Mouse (Mus musculus) limb, embryonic 13.5 days (tissue): ENCODE measurements at regions not wholly inside any gene's neighbourhood (a gene's known extent, or its start where the extent isn't known, plus 50 kb on each side); places are given as distances from the start of the nearest gene placed in this dataset.

Experiments used
- ATAC-seq: fragments of 200-750 bp; cut with Nextera tagmentation; 2 replicates; pipeline ENCODE4 v1.8.0; 2017; ENCODE audit warnings: low read depth, moderate number of reproducible peaks, moderate TSS enrichment; ENCODE audit not compliant: low FRiP score
- H3K27ac ChIP-seq: fragments of 300-500 bp; sonication (generic); 2 replicates; pipeline ENCODE4 v1.5.1; 2015; ENCODE audit warnings: inconsistent platforms, mild to moderate bottlenecking, moderate library complexity
- H3K27me3 ChIP-seq: fragments of 300-500 bp; sonication (generic); 2 replicates; pipeline ENCODE4 v1.6.1; 2015; ENCODE audit warnings: mild to moderate bottlenecking, inconsistent platforms
- H3K36me3 ChIP-seq: fragments of 300-500 bp; sonication (generic); 2 replicates; pipeline ENCODE4 v1.6.1; 2015; ENCODE audit warnings: inconsistent platforms, mild to moderate bottlenecking, moderate library complexity
- H3K4me1 ChIP-seq: fragments of 300-500 bp; sonication (generic); 2 replicates; pipeline ENCODE4 v1.6.1; 2015; ENCODE audit warnings: inconsistent platforms
- H3K4me2 ChIP-seq: fragments of 300-500 bp; sonication (generic); replicated peaks from 2 replicates; pipeline ENCODE4 v1.6.1; 2015; ENCODE audit warnings: inconsistent platforms, mild to moderate bottlenecking, moderate library complexity
- H3K4me3 ChIP-seq: fragments of 300-500 bp; sonication (generic); 2 replicates; pipeline ENCODE4 v1.5.1; 2015; ENCODE audit warnings: moderate library complexity, mild to moderate bottlenecking, inconsistent platforms
- H3K9ac ChIP-seq: fragments of 300-500 bp; sonication (generic); 2 replicates; pipeline ENCODE4 v1.6.1; 2015; ENCODE audit warnings: mild to moderate bottlenecking, inconsistent platforms
- H3K9me3 ChIP-seq: fragments of 300-500 bp; sonication (generic); 2 replicates; pipeline ENCODE4 v1.6.1; 2016; ENCODE audit warnings: inconsistent platforms
- WGBS: fragments of 180-500 bp; shearing (Covaris S2); methylation state at CpG from one replicate; pipeline ENCODE4 v1.1.7; 2015; 5-methylcytosine and 5-hydroxymethylcytosine counted together

- Histone ChIP-seq H3K27me3 (no peaks in the 10 kb centered on the region), H3K9me3 (peaks cover 9% of the 10 kb centered on the region), H3K4me2 (no peak overlapping the region), H3K4me3 (no peak overlapping the region), H3K36me3 (no peaks in the 10 kb centered on the region), H3K9ac (no peak overlapping the region), H3K4me1 (peaks cover 11% of the 10 kb centered on the region), H3K27ac (no peak overlapping the region)
- no peak for ATAC-seq
- 78% methylated on average over 10 of the region's 10 CpGs for WGBS
Observed at GRCm38 (mm10) chr9:46408776-46409175, 89.0 kb upstream of the 4931429L15Rik start.

DNA sequence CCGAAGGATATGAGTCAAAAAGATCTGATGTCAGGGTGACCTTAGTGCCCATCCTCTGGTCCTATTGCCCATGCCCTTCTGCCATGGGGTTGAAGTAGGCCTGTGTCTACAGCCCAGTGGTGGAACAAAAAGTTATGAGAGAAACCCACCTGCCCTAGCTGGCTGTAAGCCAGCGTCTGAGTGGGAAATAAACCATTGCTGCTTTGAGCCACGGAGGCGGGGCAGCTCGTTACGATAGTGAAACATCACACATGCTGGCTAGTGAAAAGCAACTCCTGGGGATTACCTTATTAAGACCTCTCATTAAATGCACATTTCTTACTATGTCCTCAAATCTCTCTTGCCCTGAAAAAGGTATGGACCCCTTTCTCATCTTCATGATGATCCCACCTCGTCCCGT, 86.8 kb upstream of the 4931429L15Rik start:
- Histone ChIP-seq H3K9me3 (no peaks in the 10 kb centered on the region), H3K4me3 (no peak overlapping the region), H3K27me3 (no peaks in the 10 kb centered on the region), H3K4me2 (no peak overlapping the region), H3K4me1 (peaks cover 8% of the 10 kb centered on the region), H3K27ac (no peak overlapping the region), H3K36me3 (no peaks in the 10 kb centered on the region), H3K9ac (no peak overlapping the region)
- ATAC-seq, result no peak
- 33% methylated on average over 8 of the region's 8 CpGs for WGBS

- Histone ChIP-seq H3K4me3 (no peak overlapping the region), H3K9me3 (no peaks in the 10 kb centered on the region), H3K4me1 (no peaks in the 10 kb centered on the region), H3K9ac (no peak overlapping the region), H3K27me3 (peaks cover 55% of the 10 kb centered on the region), H3K4me2 (no peak overlapping the region), H3K36me3 (no peaks in the 10 kb centered on the region), H3K27ac (no peak overlapping the region)
- no peak for ATAC-seq
- 82% methylated on average over 7 of the region's 7 CpGs for WGBS
Observed at GRCm38 (mm10) chr9:46396591-46396990, 76.8 kb upstream of the 4931429L15Rik start.

DNA sequence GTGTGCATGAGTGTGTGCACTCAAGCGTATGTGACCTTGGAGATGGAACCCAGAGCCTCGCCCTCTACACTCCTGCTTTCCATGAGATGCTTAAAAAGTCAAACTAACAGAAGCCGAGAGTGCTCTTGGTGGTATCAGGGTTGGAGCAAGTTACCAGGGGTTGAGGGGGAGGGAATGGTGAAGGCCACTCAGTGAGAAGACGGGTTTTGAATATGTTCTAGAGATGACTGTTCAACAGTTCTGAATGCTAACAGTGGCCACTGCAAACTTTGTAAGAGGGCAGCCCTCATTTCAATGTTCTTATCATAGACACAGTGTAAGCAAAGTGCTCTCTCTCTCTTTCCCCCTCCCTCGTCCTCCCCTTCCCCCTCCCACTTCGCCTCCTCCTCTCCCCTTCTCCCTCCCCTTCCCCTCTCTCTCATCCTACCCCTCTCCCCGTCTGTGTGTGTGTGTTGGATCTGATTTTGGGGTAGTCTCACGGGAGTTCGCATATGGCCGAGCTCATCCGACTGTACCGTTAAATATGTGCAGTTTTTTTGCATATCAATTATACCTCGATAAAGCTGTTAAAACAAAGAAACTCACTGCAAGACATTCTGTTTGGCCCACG, 75.5 kb upstream of the 4931429L15Rik start:
- H3K4me1 ChIP-seq, result no peaks in the 10 kb centered on the region
- H3K9ac ChIP-seq, result no peak overlapping the region
- no peak for ATAC-seq
- WGBS, result 57% methylated on average over 14 of the region's 14 CpGs
- peaks cover 68% of the 10 kb centered on the region for H3K27me3 ChIP-seq
- no peaks in the 10 kb centered on the region for H3K9me3 ChIP-seq
- no peak overlapping the region for H3K27ac ChIP-seq
- H3K36me3 ChIP-seq, result no peaks in the 10 kb centered on the region
- H3K4me3 ChIP-seq, result no peak overlapping the region
- H3K4me2 ChIP-seq, result no peak overlapping the region

- no peaks in the 10 kb centered on the region for H3K36me3 ChIP-seq
- WGBS, result 61% methylated on average over 7 of the region's 7 CpGs
- ATAC-seq, result no peak
- no peak overlapping the region for H3K4me3 ChIP-seq
- peaks cover 72% of the 10 kb centered on the region for H3K27me3 ChIP-seq
- no peak overlapping the region for H3K9ac ChIP-seq
- H3K27ac ChIP-seq, result no peak overlapping the region
- H3K4me2 ChIP-seq, result no peak overlapping the region
- H3K9me3 ChIP-seq, result no peaks in the 10 kb centered on the region
- peaks cover 5% of the 10 kb centered on the region; the same call in 1 of the 2 replicates for H3K4me1 ChIP-seq
Observed at GRCm38 (mm10) chr9:46394239-46394638, 74.5 kb upstream of the 4931429L15Rik start.

- ATAC-seq, result peak; percentile 46; the same call in 1 of the 2 replicates
- WGBS, result 6% methylated on average over 23 of the region's 23 CpGs
- H3K4me3 ChIP-seq, result no peak overlapping the region
- peaks cover 72% of the 10 kb centered on the region for H3K27me3 ChIP-seq
- H3K9me3 ChIP-seq, result no peaks in the 10 kb centered on the region
- H3K9ac ChIP-seq, result no peak overlapping the region
- peak overlapping the region; percentile 7; the same call in 1 of the 2 replicates for H3K4me2 ChIP-seq
- H3K4me1 ChIP-seq, result peaks cover 15% of the 10 kb centered on the region
- H3K27ac ChIP-seq, result no peak overlapping the region
- no peaks in the 10 kb centered on the region for H3K36me3 ChIP-seq
Observed at GRCm38 (mm10) chr9:46392641-46393321, 73.0 kb upstream of the 4931429L15Rik start.

- peak overlapping the region; percentile 46 for H3K4me3 ChIP-seq
- peaks cover 7% of the 10 kb centered on the region; the same call in 1 of the 2 replicates for H3K9me3 ChIP-seq
- 11% methylated on average over 9 of the region's 9 CpGs for WGBS
- peak overlapping the region; percentile 64 for H3K4me2 ChIP-seq
- H3K27ac ChIP-seq, result no peak overlapping the region; the same call in 1 of the 2 replicates
- H3K36me3 ChIP-seq, result no peaks in the 10 kb centered on the region
- peaks cover 47% of the 10 kb centered on the region for H3K27me3 ChIP-seq
- H3K4me1 ChIP-seq, result peaks cover 15% of the 10 kb centered on the region
- ATAC-seq, result no peak
- peak overlapping the region; percentile 63 for H3K9ac ChIP-seq
Observed at GRCm38 (mm10) chr9:46389741-46390140, 70.0 kb upstream of the 4931429L15Rik start.

- H3K27ac ChIP-seq, result no peak overlapping the region
- no peaks in the 10 kb centered on the region for H3K36me3 ChIP-seq
- H3K4me3 ChIP-seq, result peak overlapping the region; percentile 46
- peaks cover 39% of the 10 kb centered on the region for H3K27me3 ChIP-seq
- H3K4me1 ChIP-seq, result peaks cover 15% of the 10 kb centered on the region
- H3K9me3 ChIP-seq, result peaks cover 7% of the 10 kb centered on the region; the same call in 1 of the 2 replicates
- peak overlapping the region; percentile 64 for H3K4me2 ChIP-seq
- WGBS, result 28% methylated on average over 16 of the region's 17 CpGs
- peak; percentile 58; the same call in 1 of the 2 replicates for ATAC-seq
- H3K9ac ChIP-seq, result peak overlapping the region; percentile 63
Observed at GRCm38 (mm10) chr9:46388677-46389676, 69.2 kb upstream of the 4931429L15Rik start.

- Histone ChIP-seq H3K36me3 (no peaks in the 10 kb centered on the region), H3K4me1 (peaks cover 15% of the 10 kb centered on the region), H3K9ac (no peak overlapping the region), H3K27ac (no peak overlapping the region), H3K4me2 (no peak overlapping the region), H3K27me3 (peaks cover 16% of the 10 kb centered on the region), H3K9me3 (peaks cover 7% of the 10 kb centered on the region; the same call in 1 of the 2 replicates), H3K4me3 (no peak overlapping the region)
- 92% methylated on average over 3 of the region's 3 CpGs for WGBS
- ATAC-seq, result no peak
Observed at GRCm38 (mm10) chr9:46386333-46386732, 66.5 kb upstream of the 4931429L15Rik start.

- H3K4me3 ChIP-seq, result no peak overlapping the region
- peaks cover 17% of the 10 kb centered on the region for H3K4me1 ChIP-seq
- no peak overlapping the region for H3K27ac ChIP-seq
- no peak overlapping the region for H3K9ac ChIP-seq
- H3K36me3 ChIP-seq, result no peaks in the 10 kb centered on the region
- H3K27me3 ChIP-seq, result no peaks in the 10 kb centered on the region
- ATAC-seq, result no peak
- H3K9me3 ChIP-seq, result peaks cover 5% of the 10 kb centered on the region; the same call in 1 of the 2 replicates
- WGBS, result 15% methylated on average over 4 of the region's 4 CpGs
- no peak overlapping the region for H3K4me2 ChIP-seq
Observed at GRCm38 (mm10) chr9:46381342-46381741, 61.6 kb upstream of the 4931429L15Rik start.

DNA sequence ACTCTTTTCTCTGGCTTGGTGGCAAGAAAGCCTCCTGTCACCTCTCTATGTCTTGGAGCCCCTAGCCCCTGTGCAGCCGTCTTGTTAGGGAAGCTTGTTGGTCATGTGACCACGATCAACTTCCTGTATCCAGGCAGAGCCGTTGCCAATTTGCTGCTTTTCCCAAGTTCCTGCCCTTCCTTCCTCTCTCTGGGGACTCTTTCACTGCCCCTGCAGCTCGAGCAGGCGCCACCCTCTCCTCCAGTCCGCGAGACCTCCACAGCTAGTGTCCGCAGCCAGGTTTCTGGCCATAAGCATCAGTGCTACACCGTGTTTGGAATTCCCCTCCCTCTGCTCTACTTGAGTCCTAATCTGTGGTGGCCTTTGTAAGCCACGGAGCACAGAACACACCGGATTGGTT, 59.7 kb upstream of the 4931429L15Rik start:
- H3K9ac ChIP-seq, result no peak overlapping the region
- no peaks in the 10 kb centered on the region for H3K9me3 ChIP-seq
- no peaks in the 10 kb centered on the region for H3K27me3 ChIP-seq
- H3K36me3 ChIP-seq, result no peaks in the 10 kb centered on the region
- WGBS, result 55% methylated on average over 11 of the region's 11 CpGs
- H3K4me1 ChIP-seq, result peaks cover 17% of the 10 kb centered on the region
- ATAC-seq, result no peak
- H3K4me3 ChIP-seq, result no peak overlapping the region
- no peak overlapping the region for H3K27ac ChIP-seq
- H3K4me2 ChIP-seq, result no peak overlapping the region; the same call in 1 of the 2 replicates

GRCm38 (mm10) chr9:46378339-46378738, 58.6 kb upstream of the 4931429L15Rik start:
- Histone ChIP-seq H3K9ac (no peak overlapping the region), H3K27ac (no peak overlapping the region), H3K27me3 (no peaks in the 10 kb centered on the region), H3K4me2 (no peak overlapping the region), H3K4me3 (no peak overlapping the region), H3K36me3 (no peaks in the 10 kb centered on the region), H3K4me1 (peaks cover 17% of the 10 kb centered on the region), H3K9me3 (no peaks in the 10 kb centered on the region)
- 85% methylated on average over 3 of the region's 3 CpGs for WGBS
- no peak for ATAC-seq
